Mouse (Mus musculus) retina, postnatal 1 day (tissue): ENCODE results near the gene Trp53bp2.
A peak's percentile ranks its signal among the peaks of the same experiment; 100 is the strongest.

ENCODE experiments used
- DNase-seq: peaks from one replicate; pipeline ENCODE4 v3.0.0-alpha.2; 2012

Trp53bp2 gene

GRCm38 (mm10) chr1:182409401-182410173, 615 bp downstream of the Trp53bp2 start:
- DNase-seq: peak; percentile 11

DNA sequence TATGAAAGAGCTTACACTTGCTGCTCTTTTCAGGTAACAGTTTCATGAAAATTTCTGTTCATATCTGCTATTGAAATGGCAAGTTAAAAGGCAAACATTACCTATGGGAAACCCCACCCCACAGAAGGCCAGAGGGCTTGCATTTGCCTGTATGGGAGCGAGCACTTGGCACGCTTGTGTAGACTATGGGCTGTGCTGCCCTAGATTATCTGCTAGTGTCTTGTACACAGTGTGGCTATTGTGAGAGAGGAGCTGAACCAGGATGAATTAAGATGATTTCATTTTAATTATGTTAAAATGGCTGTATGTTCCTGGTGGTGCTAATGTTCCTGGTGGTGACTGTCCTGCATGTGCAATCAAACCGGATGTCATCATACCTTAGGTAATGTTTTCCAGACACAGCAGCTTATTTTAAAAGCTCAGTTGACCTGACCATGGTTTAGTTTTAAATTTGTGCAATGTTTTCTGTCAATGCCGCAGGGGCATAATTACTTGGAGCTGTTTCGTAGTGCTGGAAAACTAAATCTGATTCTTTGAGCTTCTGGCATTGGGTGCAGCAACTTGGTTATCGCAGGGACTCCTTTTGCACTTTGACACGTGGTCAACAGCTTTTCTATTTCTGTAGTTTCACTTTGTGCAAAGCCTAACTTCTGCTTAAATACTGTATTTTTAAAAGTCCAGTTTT, 3.8 kb downstream of the Trp53bp2 start:
- DNase-seq: peak; percentile 54

- no peak for DNase-seq
These were observed 10.5 kb downstream of the Trp53bp2 start for GRCm38 (mm10) chr1:182419481-182419880.

GRCm38 (mm10) chr1:182424274-182424673, 15.3 kb downstream of the Trp53bp2 start:
- DNase-seq: no peak

GRCm38 (mm10) chr1:182425176-182425575, 16.2 kb downstream of the Trp53bp2 start:
- DNase-seq: no peak

DNA sequence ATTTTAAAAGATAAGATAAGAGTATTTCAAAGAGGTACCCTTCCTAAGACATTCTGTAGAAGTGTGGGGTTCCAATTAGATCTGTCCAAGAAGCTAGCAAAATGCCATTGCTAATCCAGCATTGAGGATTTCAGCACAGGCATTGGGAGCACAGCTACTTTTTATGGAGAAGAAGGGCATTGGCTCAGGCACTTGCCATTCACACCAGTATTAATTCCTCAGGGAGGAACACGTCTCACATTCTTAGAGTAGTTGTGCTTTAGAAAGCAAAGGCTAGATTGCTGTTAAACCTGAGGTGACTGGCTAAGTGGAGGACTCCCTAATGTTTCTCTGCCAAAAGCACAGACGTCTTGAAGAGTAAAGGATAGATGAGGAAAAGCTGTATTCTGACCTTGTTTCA, 17.5 kb downstream of the Trp53bp2 start:
- no peak for DNase-seq

DNA sequence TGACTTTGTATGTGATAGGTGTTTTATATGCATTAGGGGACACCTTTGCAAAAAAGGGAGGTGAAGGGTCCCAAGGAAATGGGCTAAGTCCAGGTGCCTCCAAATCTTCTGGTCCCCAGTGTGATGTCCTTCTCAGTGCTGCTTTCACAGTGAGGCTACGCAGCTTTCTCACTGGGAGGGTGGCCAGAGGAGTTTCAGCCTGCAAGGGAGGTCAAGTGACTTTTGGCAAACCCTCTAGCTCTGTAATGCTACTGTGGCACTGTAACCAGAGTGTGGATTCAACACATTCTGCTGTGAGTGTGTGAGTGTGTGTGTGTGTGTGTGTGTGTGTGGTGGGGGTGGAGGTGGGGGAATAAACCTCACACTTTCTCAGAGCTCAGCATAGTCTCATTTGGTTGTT, 18.5 kb downstream of the Trp53bp2 start:
- DNase-seq: no peak

DNA sequence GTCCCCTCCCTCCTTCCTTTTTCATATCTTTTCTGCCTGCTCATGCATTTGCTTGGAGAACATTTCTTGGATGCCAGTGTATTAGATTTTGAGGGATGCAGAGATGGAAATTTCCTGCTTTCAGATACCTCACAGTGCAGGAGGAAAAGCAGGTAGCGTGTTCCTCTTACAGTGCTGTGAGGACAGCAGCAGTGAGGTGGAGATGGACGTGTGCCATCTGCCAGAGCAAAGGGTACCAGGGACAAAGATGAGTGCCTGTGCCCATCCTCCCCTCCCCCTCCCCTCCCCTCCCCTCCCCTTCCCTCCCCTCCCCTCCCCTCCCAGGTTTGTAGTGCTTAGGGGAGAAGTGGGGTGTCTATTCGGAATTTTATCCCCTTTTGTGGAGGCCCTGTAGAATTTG, 20.9 kb downstream of the Trp53bp2 start:
- DNase-seq: no peak

- DNase-seq: no peak
These were observed 21.7 kb downstream of the Trp53bp2 start for GRCm38 (mm10) chr1:182430676-182431075.

DNA sequence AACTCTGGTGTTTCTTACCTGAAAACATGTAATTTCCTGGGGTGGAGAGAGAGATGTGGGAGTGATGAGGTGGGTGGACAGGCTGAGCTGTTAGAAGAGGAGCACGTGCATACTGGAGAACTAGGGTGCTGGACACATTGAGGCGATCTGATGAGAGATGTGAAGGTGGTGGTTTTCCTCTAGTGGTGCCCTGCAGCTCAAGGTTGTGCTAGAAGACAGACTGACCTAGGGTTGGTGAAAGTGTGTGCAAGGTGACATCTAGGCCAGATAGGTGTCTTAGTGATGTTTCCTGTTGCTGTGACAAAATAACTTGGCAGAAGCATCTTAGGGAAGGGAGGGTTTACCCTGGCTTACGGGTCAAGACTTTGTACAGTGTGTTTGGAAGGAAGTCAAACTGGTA, 23.1 kb downstream of the Trp53bp2 start:
- DNase-seq: no peak

DNA sequence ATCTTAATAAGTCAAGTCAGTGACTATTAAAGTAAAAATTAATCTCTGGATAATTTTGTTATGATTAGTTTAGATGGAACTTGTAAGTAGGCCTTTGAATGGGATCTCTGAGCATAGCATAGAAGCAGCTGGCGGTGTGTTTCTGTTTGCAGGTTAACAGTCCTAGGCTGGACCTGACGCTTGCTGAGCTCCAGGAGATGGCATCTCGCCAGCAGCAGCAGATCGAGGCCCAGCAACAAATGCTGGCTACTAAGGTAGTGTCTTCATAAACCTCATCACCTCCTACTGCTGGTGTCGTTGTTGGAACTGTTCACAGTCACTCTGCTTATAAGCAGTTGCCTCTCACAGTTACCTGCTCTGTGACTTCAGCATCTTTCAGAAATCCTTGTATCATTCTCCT, 27.8 kb downstream of the Trp53bp2 start:
- DNase-seq: no peak

GRCm38 (mm10) chr1:182439546-182440222, 30.7 kb downstream of the Trp53bp2 start:
- no peak for DNase-seq

- DNase-seq: no peak
These were observed 33.0 kb downstream of the Trp53bp2 start for GRCm38 (mm10) chr1:182441791-182442473.

DNA sequence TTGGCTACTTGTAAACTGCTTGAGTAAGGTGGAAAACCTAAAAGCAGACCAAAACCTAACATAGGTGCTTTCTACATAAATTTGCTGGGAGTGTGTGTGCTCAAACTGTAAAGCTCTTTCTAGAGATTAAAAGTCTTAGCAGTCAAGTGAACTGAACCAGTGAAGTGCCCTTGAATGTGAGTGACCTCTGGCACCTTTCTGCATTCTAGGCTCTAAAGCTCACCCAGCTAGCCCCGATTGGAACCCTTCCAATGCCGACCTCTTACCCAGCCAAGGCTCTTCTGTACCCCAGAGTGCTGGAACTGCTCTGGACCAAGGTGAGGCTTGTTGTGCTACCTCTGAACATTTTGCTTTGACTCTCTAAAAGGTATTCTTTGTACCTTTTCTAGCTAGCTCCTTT, 35.1 kb downstream of the Trp53bp2 start:
- DNase-seq: no peak

DNA sequence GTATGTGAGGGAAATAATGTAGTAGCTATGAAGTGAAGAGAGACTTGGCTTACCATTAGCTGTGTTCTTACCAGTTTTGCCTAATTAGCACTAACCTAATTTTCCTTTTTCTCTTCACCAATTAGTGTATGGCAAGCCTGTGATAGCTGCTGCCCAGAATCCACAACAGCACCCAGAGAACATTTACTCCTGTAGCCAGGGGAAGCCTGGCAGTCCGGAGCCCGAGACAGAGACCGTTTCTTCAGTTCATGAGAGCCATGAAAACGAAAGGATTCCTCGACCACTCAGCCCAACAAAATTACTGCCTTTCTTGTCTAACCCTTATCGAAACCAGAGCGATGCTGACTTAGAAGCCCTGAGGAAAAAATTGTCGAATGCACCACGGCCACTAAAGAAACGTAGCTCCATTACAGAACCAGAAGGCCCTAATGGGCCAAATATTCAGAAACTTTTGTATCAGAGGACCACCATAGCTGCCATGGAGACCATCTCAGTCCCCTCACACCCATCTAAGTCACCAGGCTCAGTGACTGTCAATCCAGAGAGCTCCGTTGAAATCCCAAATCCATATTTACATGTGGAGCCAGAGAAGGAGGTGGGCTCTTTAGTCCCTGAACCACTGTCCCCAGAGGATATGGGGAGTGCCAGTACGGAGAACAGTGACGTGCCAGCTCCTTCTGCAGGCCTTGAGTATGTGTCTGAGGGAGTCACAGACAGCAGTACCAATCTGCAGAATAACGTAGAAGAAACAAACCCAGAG, 39.5 kb downstream of the Trp53bp2 start:
- DNase-seq: no peak

DNA sequence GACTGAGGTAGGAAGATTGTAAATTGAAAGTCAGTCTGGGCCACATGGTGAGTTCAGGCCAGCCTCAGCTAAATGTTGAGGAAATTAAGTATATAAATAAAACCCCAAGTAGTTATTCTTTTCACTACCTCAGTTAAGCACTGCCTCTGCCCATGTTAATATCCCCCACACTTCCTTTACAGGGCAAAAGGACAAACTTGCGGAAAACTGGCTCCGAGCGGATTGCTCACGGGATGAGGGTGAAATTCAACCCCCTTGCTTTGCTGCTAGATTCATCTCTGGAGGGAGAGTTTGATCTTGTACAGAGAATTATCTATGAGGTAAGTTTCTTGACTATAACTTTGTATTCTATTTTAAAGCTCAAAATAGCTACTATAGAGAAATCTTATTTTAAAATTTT, 43.5 kb downstream of the Trp53bp2 start:
- DNase-seq: no peak

DNA sequence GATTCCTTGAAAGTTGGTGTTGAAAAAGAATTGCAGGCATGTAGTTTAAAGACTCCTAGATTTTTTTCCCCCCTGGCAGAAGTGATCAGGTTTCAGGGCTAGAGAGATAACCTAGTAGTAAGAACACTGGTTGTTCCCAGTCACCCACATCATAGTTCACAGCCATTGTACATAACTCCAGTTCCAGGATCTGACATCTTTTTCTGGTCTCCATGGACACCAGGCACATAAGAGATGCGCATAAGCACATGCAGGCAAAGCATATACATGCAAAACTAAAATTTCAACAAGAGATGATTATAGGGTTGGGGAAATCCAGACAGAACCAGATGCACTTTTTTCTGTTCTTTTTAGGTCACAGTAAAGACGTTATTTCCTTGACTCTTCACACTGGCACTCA, 46.1 kb downstream of the Trp53bp2 start:
- DNase-seq: no peak

DNA sequence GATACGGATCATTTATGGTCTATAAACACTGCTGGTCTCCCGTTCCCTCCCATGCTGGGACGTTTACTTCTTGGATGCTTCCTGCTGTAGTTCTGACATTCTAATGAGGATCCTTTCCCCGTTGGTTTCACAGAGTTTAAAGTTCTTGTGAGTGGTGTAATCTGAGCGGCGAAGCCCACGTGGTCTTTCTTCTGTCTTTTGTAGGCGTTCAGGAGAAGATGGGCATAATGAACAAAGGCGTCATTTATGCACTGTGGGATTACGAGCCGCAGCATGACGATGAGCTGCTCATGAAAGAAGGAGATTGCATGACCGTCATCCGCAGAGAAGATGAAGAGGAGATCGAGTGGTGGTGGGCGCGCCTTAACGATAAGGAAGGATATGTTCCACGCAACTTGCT, 49.6 kb downstream of the Trp53bp2 start:
- DNase-seq: no peak

DNA sequence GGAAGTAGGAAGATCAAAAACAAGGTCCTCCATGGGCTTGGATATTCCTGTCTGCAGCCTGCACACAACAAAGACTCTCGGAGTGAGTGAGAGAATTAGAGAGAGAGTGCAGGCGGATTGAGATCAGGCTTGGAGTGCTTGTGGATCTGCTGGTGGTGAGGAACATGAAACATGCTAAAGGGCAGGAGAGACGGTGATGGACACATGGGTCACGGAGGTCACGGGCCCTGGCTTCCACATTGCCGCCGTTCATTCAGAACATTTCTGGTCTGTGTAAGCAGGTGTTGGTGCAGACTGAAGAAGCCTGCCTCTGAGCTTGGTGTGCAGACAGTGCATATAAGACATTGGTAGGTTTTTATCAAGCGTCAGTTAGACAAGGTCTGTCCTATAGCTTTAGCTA, 50.5 kb downstream of the Trp53bp2 start:
- no peak for DNase-seq

DNA sequence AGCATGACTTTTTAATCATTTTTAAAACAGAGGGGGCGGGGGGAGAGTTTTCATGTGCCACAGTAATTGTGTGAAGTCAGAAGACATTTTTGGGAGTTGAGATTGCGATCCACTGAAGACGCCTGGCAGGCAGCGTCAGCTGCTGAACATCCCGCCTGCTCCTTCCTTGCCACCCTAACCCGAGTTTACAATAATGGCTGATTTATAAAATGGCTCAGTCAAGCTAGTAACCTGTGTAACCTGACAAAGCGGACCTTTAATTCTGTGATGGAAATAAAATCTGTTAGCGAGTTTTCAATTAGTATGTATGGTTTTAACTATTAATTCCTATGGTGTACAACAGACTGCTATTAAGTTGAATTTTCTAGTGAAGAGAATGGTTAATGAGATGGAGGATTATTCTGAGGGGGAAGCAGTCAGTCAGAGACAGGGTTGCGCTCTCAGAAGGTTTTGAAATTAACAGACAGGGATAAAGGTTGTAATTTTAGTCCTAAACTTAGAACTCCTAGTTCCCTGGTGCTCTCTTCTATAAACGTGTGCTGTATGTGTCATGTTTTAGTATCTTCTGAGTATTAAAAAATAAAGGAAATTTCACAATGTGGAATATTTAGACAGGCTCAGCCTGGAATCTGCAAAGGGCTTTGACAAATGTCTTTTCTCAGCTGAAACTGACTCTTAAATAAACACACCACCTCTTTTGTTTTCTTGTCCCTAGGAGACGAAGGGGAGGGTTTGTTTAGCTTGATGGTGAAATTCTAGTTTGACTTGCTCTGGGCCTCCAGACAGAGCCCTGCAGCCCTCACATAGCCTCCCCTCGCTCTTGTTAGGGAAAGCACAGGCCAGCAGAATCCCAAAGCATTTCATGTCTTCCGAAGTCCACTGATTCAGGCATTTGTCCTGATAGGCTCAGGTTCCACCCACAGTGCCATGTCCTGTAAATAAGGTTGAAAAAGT, 51.6 kb downstream of the Trp53bp2 start:
- no peak for DNase-seq

DNA sequence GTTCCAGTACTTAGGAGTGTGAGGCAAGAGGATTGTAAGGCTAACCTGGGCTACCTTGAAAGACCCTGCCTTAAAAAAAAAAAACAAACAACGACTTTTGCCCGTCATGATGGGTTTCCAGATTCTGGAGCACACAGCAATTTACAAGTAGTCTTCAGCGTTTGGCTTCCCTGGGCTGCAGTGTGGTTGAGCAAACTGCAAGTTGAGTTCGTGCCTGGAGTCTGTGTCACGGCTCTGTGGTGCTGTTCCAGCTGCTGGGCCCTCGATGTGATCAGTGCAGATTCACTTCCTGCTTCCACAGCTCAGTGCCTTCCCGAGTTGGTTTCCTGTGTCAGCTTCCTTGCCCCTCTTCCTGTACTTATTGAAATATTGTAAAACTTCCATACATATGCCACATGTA, 52.3 kb downstream of the Trp53bp2 start:
- no peak for DNase-seq
